Mouse (Mus musculus): ENCODE measurements around the gene Plcb1.

DNA sequence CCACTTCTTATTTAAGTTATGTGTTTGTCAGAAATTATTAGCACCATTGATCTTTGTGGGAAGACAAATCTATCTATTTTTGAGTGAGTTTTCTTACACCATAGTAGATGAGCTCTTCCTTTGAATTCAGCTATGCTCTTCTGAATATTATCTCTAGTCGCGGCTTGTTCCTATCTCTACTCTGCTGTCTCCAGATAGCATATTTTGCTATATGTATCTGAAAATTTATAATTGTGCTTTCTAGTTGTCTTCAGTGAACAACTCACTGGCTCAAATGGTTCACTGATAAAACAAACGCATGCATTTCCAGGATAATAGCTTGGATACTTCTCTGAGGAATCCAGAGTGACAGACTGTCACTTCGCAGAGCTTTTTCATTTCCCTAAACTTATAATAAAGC lies 375.8 kb downstream of the Plcb1 start:
- TF ChIP-seq CTCF (IDR thresholded peaks at IDR 0.05; ENCODE audit: control insufficient read depth, insufficient read depth, insufficient read length) (no peak), USF1 (IDR thresholded peaks at IDR 0.05; ENCODE audit: low read depth) (no peak), MAX (IDR thresholded peaks at IDR 0.05) (no peak), CEBPB (IDR thresholded peaks at IDR 0.05; ENCODE audit: low read depth) (no peak), MYOG (IDR thresholded peaks at IDR 0.05; ENCODE audit: control insufficient read depth, extremely low read depth, insufficient read length) (no peak)
